Mouse (Mus musculus) neutrophil, adult 59 days (primary cell): ENCODE measurements around the gene Smcr8. TPM values are rescaled to one million over a fixed set of nuclear protein-coding genes. Genes with fewer than 3 reads are reported as not detected.

Experiments used
- total RNA-seq, 2 experiments: library from RNA; stranded (reverse); gene quantifications; 1 replicate in 1 of 2; 2 replicates in 1 of 2; pipeline ENCODE4 v1.2.4; 2023

Gene Smcr8
- total RNA-seq, result 10 to 100 TPM; 36.1 to 39.5 TPM

GRCm38 (mm10) chr11:60776829-60777740 is at the start of gene Smcr8, which contains the start of gene Top3a:
Gene Smcr8, plus strand, starts transcription at chr11:60777524.
Gene Top3a, minus strand, starts transcription at chr11:60777365.

GRCm38 (mm10) chr11:60728260-60728761 is 49.0 kb upstream of the Smcr8 start, which contains the start of gene Mief2:
Gene Mief2, plus strand, starts transcription at chr11:60728398.

GRCm38 (mm10) chr11:60811618-60812017 is 34.3 kb downstream of the Smcr8 start, which contains the start of gene Shmt1:
Gene Shmt1, minus strand, starts transcription at chr11:60811718.

GRCm38 (mm10) chr11:60830433-60831052 is 53.2 kb downstream of the Smcr8 start, which contains the start of gene Dhrs7b:
Gene Dhrs7b, plus strand, starts transcription at chr11:60830631.

Other genes starting within 250 kb of the Smcr8 start
- 10 to 100 TPM; 36.0 to 39.2 TPM for gene Alkbh5, start 241.1 kb upstream of the Smcr8 start, total RNA-seq
- gene Llgl1, start 77.8 kb upstream of the Smcr8 start, total RNA-seq, result 10 to 100 TPM; 13.8 to 15.8 TPM
- 100 to 1,000 TPM; 257 to 259 TPM for gene Flii, start 50.3 kb upstream of the Smcr8 start, total RNA-seq
- gene Mief2, start 49.1 kb upstream of the Smcr8 start, total RNA-seq, result 1 to 10 TPM; 8.8 to 9.9 TPM
- 10 to 100 TPM; 12.4 to 14.5 TPM for gene Top3a, start 159 bp upstream of the Smcr8 start, total RNA-seq
- 10 to 100 TPM in 1 of 2 experiments, 1 to 10 TPM in 1; 7.0 to 10.1 TPM for gene Shmt1, start 34.2 kb downstream of the Smcr8 start, total RNA-seq
- gene Dhrs7b, start 53.1 kb downstream of the Smcr8 start, total RNA-seq, result 1 to 10 TPM; 6.0 to 7.5 TPM
- 10 to 100 TPM; 11.5 to 17.0 TPM for gene Tmem11, start 101.7 kb downstream of the Smcr8 start, total RNA-seq
- 1 to 10 TPM; 7.9 to 8.7 TPM for gene Natd1, start 137.2 kb downstream of the Smcr8 start, total RNA-seq
- 10 to 100 TPM; 85.5 to 99.7 TPM for gene Map2k3, start 154.5 kb downstream of the Smcr8 start, total RNA-seq
- gene Kcnj12, start 245.0 kb downstream of the Smcr8 start, total RNA-seq, result not detected